Comparison of ENCODE assay signal across 11 mouse cellular contexts in genomic region chr12:83424720-83425444, GRCm38 (mm10).
A peak's percentile ranks its signal among the peaks of the same experiment; 100 is the strongest.
DNase-seq lines count a peak whose midpoint lies in the region; ATAC-seq and TF ChIP-seq lines count a peak whose summit lies in the region.
"Had no signal": no experiment of that assay in that cellular context is flagged by ENCODE, and none has a peak within 500 bp of the region (broad histone marks: within the 10 kb centered on the region; RNA-seq: fewer than 3 reads in every experiment).

No protein-coding gene starts in this region.

- H3K9me3 ChIP-seq in forebrain, postnatal 0 days (ENCODE audit: low read length) = no peaks in the 10 kb centered on the region
- no peaks in the 10 kb centered on the region for H3K9me3 ChIP-seq in forebrain, embryonic 12.5 days
- peaks cover 4% of the 10 kb centered on the region; the same call in 1 of the 2 replicates for H3K9me3 ChIP-seq in heart, embryonic 16.5 days (replicated peaks; ENCODE audit: control insufficient read depth, low read length)
- H3K9me3 ChIP-seq in midbrain, embryonic 14.5 days (ENCODE audit: control insufficient read depth, low read length) = no peaks in the 10 kb centered on the region
- H3K9me3 ChIP-seq: embryonic facial prominence, embryonic 15.5 days; lung, embryonic 15.5 days had no signal

- H3K4me3 ChIP-seq in forebrain, postnatal 0 days (ENCODE audit: low read depth, low read length) = no peak overlapping the region
- no peak overlapping the region for H3K4me3 ChIP-seq in forebrain, embryonic 12.5 days (replicated peaks)
- H3K4me3 ChIP-seq in heart, embryonic 16.5 days (ENCODE audit: low read length) = peak overlapping the region; percentile 13; the same call in 1 of the 2 replicates
- no peak overlapping the region for H3K4me3 ChIP-seq in midbrain, embryonic 14.5 days (replicated peaks; ENCODE audit: low read depth, low read length)
- H3K4me3 ChIP-seq: embryonic facial prominence, embryonic 15.5 days; lung, embryonic 15.5 days had no signal

- H3K4me2 ChIP-seq in forebrain, postnatal 0 days (ENCODE audit: low read depth) = no peak overlapping the region
- H3K4me2 ChIP-seq in forebrain, embryonic 12.5 days = no peak overlapping the region
- peak overlapping the region; percentile 44 for H3K4me2 ChIP-seq in heart, embryonic 16.5 days (ENCODE audit: low read depth, low read length)
- no peak overlapping the region for H3K4me2 ChIP-seq in midbrain, embryonic 14.5 days (ENCODE audit: low read length)
- H3K4me2 ChIP-seq: embryonic facial prominence, embryonic 15.5 days; lung, embryonic 15.5 days had no signal

- TF ChIP-seq CTCF in forebrain, postnatal 0 days (IDR thresholded peaks at IDR 0.05; ENCODE audit: low read depth) = no peak

- no peak overlapping the region for H3K9ac ChIP-seq in forebrain, postnatal 0 days
- no peak overlapping the region for H3K9ac ChIP-seq in forebrain, embryonic 12.5 days
- H3K9ac ChIP-seq in heart, embryonic 16.5 days (ENCODE audit: low read length) = peak overlapping the region; percentile 28
- H3K9ac ChIP-seq in midbrain, embryonic 14.5 days (replicated peaks; ENCODE audit: low read length) = no peak overlapping the region; the same call in 1 of the 2 replicates
- H3K9ac ChIP-seq: embryonic facial prominence, embryonic 15.5 days; lung, embryonic 15.5 days had no signal

- DNase-seq in forebrain, postnatal 0 days = peak; percentile 44
- peak; percentile 74 for DNase-seq in spleen, adult 12 weeks (ENCODE audit: low spot score)
- DNase-seq in spleen, adult 18-20 months = no peak
- DNase-seq in midbrain, embryonic 14.5 days = peak; percentile 83
- no peak for DNase-seq in layer of hippocampus, postnatal 36 days
- no peak for DNase-seq in urinary bladder, postnatal 14 days (ENCODE audit: low spot score)

- H3K4me1 ChIP-seq in forebrain, postnatal 0 days (ENCODE audit: insufficient read depth) = peaks cover 3% of the 10 kb centered on the region; the same call in 1 of the 2 replicates
- H3K4me1 ChIP-seq in forebrain, embryonic 12.5 days = peaks cover 11% of the 10 kb centered on the region
- H3K4me1 ChIP-seq in heart, embryonic 16.5 days (ENCODE audit: control insufficient read depth, insufficient read depth, low read length) = peaks cover 31% of the 10 kb centered on the region
- H3K4me1 ChIP-seq in midbrain, embryonic 14.5 days (ENCODE audit: control insufficient read depth, insufficient read depth, low read length) = peaks cover 26% of the 10 kb centered on the region; the same call in 1 of the 2 replicates

- no peak overlapping the region for H3K27ac ChIP-seq in forebrain, postnatal 0 days (ENCODE audit: low read depth, low read length)
- no peak overlapping the region for H3K27ac ChIP-seq in forebrain, embryonic 12.5 days
- peak overlapping the region; percentile 85 for H3K27ac ChIP-seq in heart, embryonic 16.5 days (ENCODE audit: low read length)
- H3K27ac ChIP-seq in midbrain, embryonic 14.5 days (replicated peaks; ENCODE audit: low read depth, low read length) = peak overlapping the region; percentile 62
- H3K27ac ChIP-seq: embryonic facial prominence, embryonic 15.5 days; lung, embryonic 15.5 days had no signal

- H3K27me3 ChIP-seq in forebrain, postnatal 0 days (ENCODE audit: insufficient read depth, low read length) = no peaks in the 10 kb centered on the region
- H3K27me3 ChIP-seq in forebrain, embryonic 12.5 days = no peaks in the 10 kb centered on the region
- H3K27me3 ChIP-seq in heart, embryonic 16.5 days (ENCODE audit: control insufficient read depth, insufficient read depth, low read length) = no peaks in the 10 kb centered on the region
- no peaks in the 10 kb centered on the region for H3K27me3 ChIP-seq in midbrain, embryonic 14.5 days (ENCODE audit: control insufficient read depth, insufficient read depth, low read length)
- H3K27me3 ChIP-seq: CH12.LX; embryonic facial prominence, embryonic 15.5 days; lung, embryonic 15.5 days had no signal

- WGBS in forebrain, postnatal 0 days = 55% methylated on average over 11 of the region's 11 CpGs
- 71% methylated on average over 11 of the region's 11 CpGs for WGBS in forebrain, embryonic 12.5 days
- WGBS in heart, embryonic 16.5 days = 23% methylated on average over 11 of the region's 11 CpGs
- 41% methylated on average over 11 of the region's 11 CpGs for WGBS in midbrain, embryonic 14.5 days

- no peaks in the 10 kb centered on the region for H3K36me3 ChIP-seq in forebrain, postnatal 0 days (ENCODE audit: insufficient read depth)
- no peaks in the 10 kb centered on the region for H3K36me3 ChIP-seq in forebrain, embryonic 12.5 days (replicated peaks)
- 0 out of 2 replicates have a peak, but pooled peaks cover 3% of the 10 kb centered on the region for H3K36me3 ChIP-seq in heart, embryonic 16.5 days (ENCODE audit: control insufficient read depth, insufficient read depth)
- no peaks in the 10 kb centered on the region for H3K36me3 ChIP-seq in midbrain, embryonic 14.5 days (ENCODE audit: control insufficient read depth, insufficient read depth, low read length)
- H3K36me3 ChIP-seq: embryonic facial prominence, embryonic 15.5 days; lung, embryonic 15.5 days had no signal

- ATAC-seq in forebrain, postnatal 0 days = no peak
- no peak for ATAC-seq in forebrain, embryonic 12.5 days (ENCODE audit: low FRiP score)
- peak; percentile 89 for ATAC-seq in heart, embryonic 16.5 days (replicated peaks; ENCODE audit: extremely low read depth, insufficient read depth, low FRiP score)
- ATAC-seq in midbrain, embryonic 14.5 days (ENCODE audit: low FRiP score, low TSS enrichment) = no peak; the same call in 1 of the 2 replicates

Comparison
In these comparisons a context has a peak if more than half of its experiments do, and no peak if none do; other contexts are left out.
1. DNase-seq: peak in forebrain, postnatal 0 days (single experiment), spleen, adult 12 weeks (single experiment) and midbrain, embryonic 14.5 days (single experiment); none in spleen, adult 18-20 months (0 of 2), layer of hippocampus, postnatal 36 days (0 of 2) and urinary bladder, postnatal 14 days (single experiment).
2. H3K27ac ChIP-seq: peak in heart, embryonic 16.5 days (single experiment) and midbrain, embryonic 14.5 days (single experiment); none in forebrain, postnatal 0 days (single experiment) and forebrain, embryonic 12.5 days (single experiment).